Mouse (Mus musculus) myocyte (in vitro differentiated cells): Measurements from ENCODE around the gene Ccr9.

Experiments used
- CEBPB ChIP-seq: IDR thresholded peaks from 2 replicates; pipeline ENCODE4 v1.6.1; 2011; ENCODE audit warnings: mild to moderate bottlenecking, moderate library complexity; ENCODE audit not compliant: poor library complexity, insufficient read depth, severe bottlenecking
- E2F4 ChIP-seq: IDR thresholded peaks from one replicate; pipeline ENCODE4 v1.6.1; 2011; ENCODE audit warnings: mild to moderate bottlenecking, control low read depth, moderate library complexity; ENCODE audit not compliant: insufficient read depth
- MAX ChIP-seq: IDR thresholded peaks from one replicate; pipeline ENCODE4 v1.6.1; 2011; ENCODE audit warnings: low read depth, mild to moderate bottlenecking, control low read depth
- MYOD1 ChIP-seq, 3 experiments: IDR thresholded peaks; one replicate each; pipeline ENCODE4 v1.6.1; 2011; ENCODE audit warnings: control low read depth in 2 of 3, low read depth in 2 of 3, mild to moderate bottlenecking in 2 of 3, moderate library complexity in 1 of 3; ENCODE audit not compliant: insufficient read length in 2 of 3, control insufficient read depth in 1 of 3
- MYOG ChIP-seq, 3 experiments: IDR thresholded peaks; one replicate each; pipeline ENCODE4 v1.6.1; 2011; ENCODE audit warnings: control low read depth in 2 of 3, low read depth in 2 of 3, mild to moderate bottlenecking in 2 of 3; ENCODE audit not compliant: insufficient read length in 2 of 3, control insufficient read depth in 1 of 3, insufficient read depth in 1 of 3
- POLR2A ChIP-seq: IDR thresholded peaks from one replicate; pipeline ENCODE4 v1.6.1; 2011; ENCODE audit warnings: low read depth, mild to moderate bottlenecking, control low read depth, moderate library complexity; ENCODE audit not compliant: insufficient read length
- POLR2AphosphoS2 ChIP-seq: IDR thresholded peaks from one replicate; pipeline ENCODE4 v1.6.1; 2011; ENCODE audit warnings: low read depth, control low read depth; ENCODE audit not compliant: insufficient read length
- SRF ChIP-seq: IDR thresholded peaks from one replicate; pipeline ENCODE4 v1.6.1; 2011; ENCODE audit warnings: low read depth; ENCODE audit not compliant: control insufficient read depth, insufficient read length
- TCF12 ChIP-seq: IDR thresholded peaks from one replicate; pipeline ENCODE4 v1.6.1; 2011; ENCODE audit warnings: mild to moderate bottlenecking, control low read depth; ENCODE audit not compliant: poor library complexity, insufficient read depth, severe bottlenecking

- TF ChIP-seq MYOD1 (IDR thresholded peaks at IDR 0.05; ENCODE audit: control insufficient read depth in 1 of 3, insufficient read length in 2 of 3, low read depth in 2 of 3) (no peak), POLR2A (no peak), SRF (no peak), TCF12 (no peak), POLR2AphosphoS2 (no peak), MAX (no peak), CEBPB (no peak), E2F4 (no peak), MYOG (IDR thresholded peaks at IDR 0.05; ENCODE audit: control insufficient read depth in 1 of 3, insufficient read depth in 1 of 3, insufficient read length in 2 of 3, low read depth in 2 of 3) (no peak)
Measured at GRCm38 (mm10) chr9:123828916-123829315, 150.7 kb downstream of the Ccr9 start.
